Mouse (Mus musculus): ENCODE measurements at regions not wholly inside any gene's neighbourhood (a gene's known extent, or its start where the extent isn't known, plus 50 kb on each side); places are given as distances from the start of the nearest gene placed in this dataset.

DNA sequence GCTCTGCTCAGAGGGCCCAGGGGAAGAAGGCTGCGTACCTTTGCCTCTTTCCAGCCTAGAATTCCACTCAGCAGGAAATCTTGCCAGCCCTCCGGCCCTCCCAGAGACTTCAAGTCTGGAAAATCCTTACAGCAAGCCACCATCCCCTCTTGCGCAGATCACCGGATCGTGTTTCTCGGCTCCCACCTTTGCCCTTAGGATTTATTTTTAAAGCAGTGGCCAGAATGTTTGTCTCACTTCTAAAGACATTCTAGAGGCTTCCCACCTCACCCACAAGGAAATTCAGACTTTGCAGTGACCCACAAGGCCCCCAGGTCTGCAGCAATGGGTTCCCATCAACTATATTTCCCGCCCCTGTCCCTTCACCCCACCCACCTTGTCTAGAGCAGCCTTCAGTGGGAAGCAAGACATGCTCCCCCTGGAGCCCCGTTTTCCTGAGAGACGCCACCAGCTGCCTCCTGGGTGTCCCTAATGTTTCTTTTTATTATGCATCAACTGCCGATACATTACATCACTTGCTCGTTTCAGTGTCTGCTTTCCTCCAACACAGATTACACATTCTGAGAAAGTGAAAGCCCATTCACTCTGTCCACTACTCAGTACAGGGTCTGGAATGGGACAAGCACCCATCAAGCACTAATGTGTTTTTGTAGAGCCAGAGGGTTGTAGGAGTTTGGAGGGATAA is 65.0 kb upstream of the Klf3 start:
- TF ChIP-seq TAL1 (IDR thresholded peaks at IDR 0.05; ENCODE audit: low read length), result no peak
- no peak for TF ChIP-seq GATA1 (IDR thresholded peaks at IDR 0.05; ENCODE audit: low read length)

Data from erythroblast, embryonic 14.5 days (primary cell).